Mouse (Mus musculus): Measurements from ENCODE around the gene Ano6. TPM values are rescaled to one million over a fixed set of nuclear protein-coding genes. Genes with fewer than 3 reads are reported as not detected.
A peak's percentile ranks its signal among the peaks of the same experiment; 100 is the strongest.

Ano6 gene
- total and polyA plus RNA-seq, 3 experiments = 14.9 to 27.0 (median 18.4) TPM

DNA sequence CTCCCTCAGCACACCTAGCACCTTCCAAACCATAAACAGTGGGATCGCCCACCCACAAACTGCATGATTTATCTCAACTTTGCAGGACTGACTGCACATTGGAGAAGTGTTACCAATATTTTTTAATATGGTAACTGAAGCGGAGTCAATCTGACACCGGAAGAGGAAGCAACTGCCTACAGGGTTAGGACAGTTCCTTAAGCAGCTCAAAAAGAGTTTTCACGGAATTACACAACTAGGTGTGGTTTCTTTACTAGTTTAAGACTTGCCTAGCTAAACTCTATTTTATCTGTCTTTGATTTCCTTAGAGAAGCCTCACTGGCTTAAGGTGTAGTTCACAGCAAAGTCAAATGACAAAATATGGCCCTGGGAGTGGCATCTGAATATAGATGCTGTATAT lies 223.9 kb downstream of the Ano6 start:
- H3K4me2 ChIP-seq (ENCODE audit: insufficient read depth, low read depth, poor library complexity, severe bottlenecking) = no peak overlapping the region
- H3K4me1 ChIP-seq (ENCODE audit: control insufficient read depth in 1 of 2, insufficient read depth in 2 of 2) = peaks cover 0 to under 1% of the 10 kb centered on the region in 2 experiments; a peak in 1 of 4 replicates
- H3K79me2 ChIP-seq (replicated peaks; ENCODE audit: control insufficient read depth, extremely low read depth, insufficient read depth, poor library complexity, severe bottlenecking) = no peaks in the 10 kb centered on the region
- DNase-seq (ENCODE audit: extremely low read depth) = no peak
- peaks cover 9% of the 10 kb centered on the region for H3K9me3 ChIP-seq (replicated peaks; ENCODE audit: low read length)
- H3K27ac ChIP-seq (ENCODE audit: insufficient read depth, low read depth) = no peak overlapping the region
- dilution Hi-C loops (cut with MboI; ENCODE audit: extremely low pct_ligation_motif_present, extremely low pct_unique_long_range_greater_than_20kb, low sequenced_read_pairs) (no loop called here), in situ Hi-C loops (cut with MboI; ENCODE audit: low pct_ligation_motif_present, low pct_unique_long_range_greater_than_20kb, low sequenced_read_pairs) (no loop called here)
- TF ChIP-seq ZC3H11A (IDR thresholded peaks at IDR 0.05; ENCODE audit: low read depth, low read length) = no peak
- TF ChIP-seq JUND (conservative IDR thresholded peaks at IDR 0.05; ENCODE audit: low read depth, low read length) = no peak
- no peak for TF ChIP-seq MAFK (IDR thresholded peaks at IDR 0.05; ENCODE audit: insufficient replicate concordance, low read length)
- no peak for TF ChIP-seq CTCF (conservative IDR thresholded peaks at IDR 0.05 in 1 of 2, IDR thresholded peaks at IDR 0.05 in 1 of 2; ENCODE audit: low read depth in 2 of 2, low read length in 2 of 2)
- TF ChIP-seq E2F4 (IDR thresholded peaks at IDR 0.05; ENCODE audit: insufficient replicate concordance, low read depth, low read length) = no peak
- no peak for TF ChIP-seq HCFC1 (IDR thresholded peaks at IDR 0.05; ENCODE audit: low read depth, low read length)
- H3K27me3 ChIP-seq (replicated peaks) = no peaks in the 10 kb centered on the region
- no peak overlapping the region for H3K9ac ChIP-seq (ENCODE audit: insufficient read depth, low read depth)
- no peaks in the 10 kb centered on the region for H3K36me3 ChIP-seq (replicated peaks in 1 of 2; ENCODE audit: control insufficient read depth in 1 of 2, insufficient read depth in 1 of 2, low read length in 1 of 2)
- no peak overlapping the region for H3K4me3 ChIP-seq (replicated peaks in 1 of 3; ENCODE audit: low read depth in 2 of 3, low read length in 2 of 3, poor library complexity in 1 of 3)

DNA sequence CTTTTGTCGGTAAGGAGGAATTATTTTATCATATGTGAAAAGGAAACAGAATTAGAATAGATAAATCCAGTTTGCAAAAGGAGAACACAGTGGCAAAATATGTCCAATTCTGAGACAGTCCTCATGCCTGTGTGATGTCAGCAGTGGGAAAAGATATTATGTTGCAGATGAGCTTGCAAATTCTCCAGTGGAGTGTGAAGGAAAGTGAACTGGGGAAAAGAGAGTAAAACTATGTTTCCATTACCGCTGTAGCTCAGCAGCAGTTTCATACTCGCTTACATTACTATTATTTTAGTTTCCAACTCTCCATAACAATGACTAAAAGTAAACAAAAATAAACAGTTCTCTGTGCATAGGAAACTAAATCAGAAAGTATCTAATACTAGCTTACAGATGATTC lies 229.8 kb downstream of the Ano6 start:
- no peak for TF ChIP-seq RAD21 (IDR thresholded peaks at IDR 0.05; ENCODE audit: low read depth, low read length)
- no peak for TF ChIP-seq KAT2A (IDR thresholded peaks at IDR 0.05; ENCODE audit: insufficient replicate concordance, low read length)
- peak; percentile 41; the same call in 1 of the 2 replicates for TF ChIP-seq JUND (conservative IDR thresholded peaks at IDR 0.05; ENCODE audit: low read depth, low read length)
- TF ChIP-seq HCFC1 (IDR thresholded peaks at IDR 0.05; ENCODE audit: low read depth, low read length) = no peak
- TF ChIP-seq SMC3 (IDR thresholded peaks at IDR 0.05; ENCODE audit: low read depth, low read length) = no peak
- no peak for TF ChIP-seq SIN3A (IDR thresholded peaks at IDR 0.05; ENCODE audit: low read length)
- TF ChIP-seq MYC (IDR thresholded peaks at IDR 0.05; ENCODE audit: low read depth, low read length) = no peak
- 0 out of 2 replicates have a peak, but pooled peaks have one; percentile 39 for TF ChIP-seq MEF2A (IDR thresholded peaks at IDR 0.05; ENCODE audit: borderline replicate concordance, low read depth, low read length)
- peak; percentile 9; the same call in 1 of the 2 replicates for TF ChIP-seq MAX (IDR thresholded peaks at IDR 0.05; ENCODE audit: low read length)
- no peak for TF ChIP-seq CTCF (conservative IDR thresholded peaks at IDR 0.05 in 1 of 2, IDR thresholded peaks at IDR 0.05 in 1 of 2; ENCODE audit: low read depth in 2 of 2, low read length in 2 of 2)
- no peak for TF ChIP-seq POLR2A (IDR thresholded peaks at IDR 0.05; ENCODE audit: low read depth, low read length)
- TF ChIP-seq EP300 (IDR thresholded peaks at IDR 0.05; ENCODE audit: low read length) = peak; percentile 67; the same call in 1 of the 2 replicates
- TF ChIP-seq TBP (conservative IDR thresholded peaks at IDR 0.05; ENCODE audit: low read depth, low read length) = no peak
- TF ChIP-seq IRF4 (IDR thresholded peaks at IDR 0.05; ENCODE audit: low read depth, low read length) = 0 out of 2 replicates have a peak, but pooled peaks have one; percentile 31
- TF ChIP-seq NRF1 (IDR thresholded peaks at IDR 0.05; ENCODE audit: low read depth, low read length) = no peak
- TF ChIP-seq ZNF384 (IDR thresholded peaks at IDR 0.05; ENCODE audit: low read depth, low read length) = no peak
- peak; percentile 56 for TF ChIP-seq ETS1 (conservative IDR thresholded peaks at IDR 0.05; ENCODE audit: low read depth, low read length)
- no peaks in the 10 kb centered on the region for H3K27me3 ChIP-seq (replicated peaks)
- H3K36me3 ChIP-seq (replicated peaks in 1 of 2; ENCODE audit: control insufficient read depth in 1 of 2, insufficient read depth in 1 of 2, low read length in 1 of 2) = no peaks in the 10 kb centered on the region
- peak; percentile 64 for DNase-seq (ENCODE audit: extremely low read depth)
- peak overlapping the region; percentile 49; the same call in 1 of the 2 replicates for H3K27ac ChIP-seq (ENCODE audit: insufficient read depth, low read depth)
- no peaks in the 10 kb centered on the region for H3K79me2 ChIP-seq (replicated peaks; ENCODE audit: control insufficient read depth, extremely low read depth, insufficient read depth, poor library complexity, severe bottlenecking)
- dilution Hi-C loops (cut with MboI; ENCODE audit: extremely low pct_ligation_motif_present, extremely low pct_unique_long_range_greater_than_20kb, low sequenced_read_pairs) = no loop called here
- no peak overlapping the region for H3K4me2 ChIP-seq (ENCODE audit: insufficient read depth, low read depth, poor library complexity, severe bottlenecking)
- H3K4me3 ChIP-seq (replicated peaks in 1 of 3; ENCODE audit: low read depth in 2 of 3, low read length in 2 of 3, poor library complexity in 1 of 3) = no peak overlapping the region
- H3K9me3 ChIP-seq (replicated peaks; ENCODE audit: low read length) = peaks cover 11% of the 10 kb centered on the region
- peaks cover 2 to 31% of the 10 kb centered on the region in 2 experiments; a peak in 3 of 4 replicates for H3K4me1 ChIP-seq (ENCODE audit: control insufficient read depth in 1 of 2, insufficient read depth in 2 of 2)
- H3K9ac ChIP-seq (ENCODE audit: insufficient read depth, low read depth) = no peak overlapping the region
- in situ Hi-C loops (cut with MboI; ENCODE audit: low pct_ligation_motif_present, low pct_unique_long_range_greater_than_20kb, low sequenced_read_pairs) = no loop called here

All from CH12.LX (cell line).